Mouse (Mus musculus): ENCODE data around the gene Htr2b. TPM values are rescaled to one million over a fixed set of nuclear protein-coding genes. Genes with fewer than 3 reads are reported as not detected.

The Htr2b gene
- polyA plus RNA-seq, 1 experiment: not detected

- 0 out of 2 replicates have a peak, but pooled peaks cover 4% of the 10 kb centered on the region for H3K9me3 ChIP-seq (replicated peaks; ENCODE audit: control insufficient read depth, insufficient read depth, low read length, poor library complexity, severe bottlenecking)
- H3K27ac ChIP-seq (ENCODE audit: insufficient read depth, low read length): no peak overlapping the region
- peaks cover 47% of the 10 kb centered on the region for H3K36me3 ChIP-seq (ENCODE audit: control insufficient read depth, insufficient read depth, low read length, poor library complexity, severe bottlenecking)
- TF ChIP-seq CTCF (IDR thresholded peaks at IDR 0.05; ENCODE audit: low read depth, low read length) (no peak), EP300 (IDR thresholded peaks at IDR 0.05; ENCODE audit: insufficient read depth, low read depth, low read length) (no peak), POLR2A (IDR thresholded peaks at IDR 0.05; ENCODE audit: insufficient read depth, low read length) (no peak)
- H3K9ac ChIP-seq (ENCODE audit: low read depth, poor library complexity, severe bottlenecking): no peak overlapping the region
- no peaks in the 10 kb centered on the region for H3K27me3 ChIP-seq (ENCODE audit: control insufficient read depth, insufficient read depth, low read length, poor library complexity, severe bottlenecking)
- H3K4me3 ChIP-seq (ENCODE audit: low read depth, low read length): no peak overlapping the region
- no peaks in the 10 kb centered on the region for H3K4me1 ChIP-seq (ENCODE audit: control insufficient read depth, insufficient read depth, low read length)
These were observed 35.2 kb downstream of the Htr2b start for GRCm38 (mm10) chr1:86076565-86076964.

DNA sequence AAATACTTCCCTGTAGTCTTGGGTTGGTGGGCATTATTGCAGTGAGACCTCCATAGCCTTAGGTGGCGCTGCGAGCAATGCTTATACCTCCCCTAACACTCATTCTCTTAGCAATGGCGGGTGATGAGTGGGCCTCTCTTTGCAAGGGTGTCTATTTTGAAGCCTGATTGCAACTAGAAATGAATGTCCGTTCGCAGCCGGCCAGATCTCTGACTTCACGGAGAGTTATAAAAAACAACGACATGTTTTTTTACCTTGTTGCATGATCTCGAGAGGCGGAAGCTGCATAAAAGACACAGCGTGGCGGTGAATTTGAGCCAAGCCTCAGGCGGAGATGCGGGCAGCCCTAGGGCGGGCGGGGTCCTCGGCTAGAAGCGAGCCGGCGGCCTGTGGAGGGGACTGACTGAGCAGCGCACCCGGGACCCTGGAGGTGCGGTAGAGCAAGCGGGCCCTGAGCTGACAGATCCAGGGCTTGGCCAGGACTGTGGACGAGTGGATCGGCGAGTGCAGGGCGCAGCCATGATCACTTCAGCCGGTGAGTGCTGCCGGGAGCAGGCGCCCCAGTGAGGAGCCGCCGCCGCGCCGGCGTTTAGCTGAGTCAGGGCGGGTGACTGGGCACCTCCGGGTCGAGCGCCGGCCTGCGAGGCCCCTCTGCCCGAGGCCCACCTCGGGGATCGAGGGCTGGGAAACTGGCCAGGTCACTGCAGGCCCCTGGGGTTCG is 47.3 kb downstream of the Htr2b start, which contains the start of gene Psmd1:
Gene Psmd1 (plus strand): TSS at position 117 of the 721 bp plus-strand sequence.
- Histone ChIP-seq H3K27ac (ENCODE audit: insufficient read depth, low read length) (peak within 1 kb of the TSS; percentile 51; the same call in 1 of the 2 replicates), H3K27me3 (ENCODE audit: control insufficient read depth, insufficient read depth, low read length, poor library complexity, severe bottlenecking) (no peaks in the 10 kb centered on the region), H3K4me1 (ENCODE audit: control insufficient read depth, insufficient read depth, low read length) (peaks cover 5% of the 10 kb centered on the region), H3K9ac (ENCODE audit: low read depth, poor library complexity, severe bottlenecking) (peak within 1 kb of the TSS; percentile 95), H3K4me3 (ENCODE audit: low read depth, low read length) (peak within 1 kb of the TSS; percentile 86), H3K9me3 (replicated peaks; ENCODE audit: control insufficient read depth, insufficient read depth, low read length, poor library complexity, severe bottlenecking) (no peaks in the 10 kb centered on the region), H3K36me3 (ENCODE audit: control insufficient read depth, insufficient read depth, low read length, poor library complexity, severe bottlenecking) (no peaks in the 10 kb centered on the region)
- TF ChIP-seq POLR2A (IDR thresholded peaks at IDR 0.05; ENCODE audit: insufficient read depth, low read length): no peak
- TF ChIP-seq CTCF (IDR thresholded peaks at IDR 0.05; ENCODE audit: low read depth, low read length): peak; percentile 58
- no peak for TF ChIP-seq EP300 (IDR thresholded peaks at IDR 0.05; ENCODE audit: insufficient read depth, low read depth, low read length)

DNA sequence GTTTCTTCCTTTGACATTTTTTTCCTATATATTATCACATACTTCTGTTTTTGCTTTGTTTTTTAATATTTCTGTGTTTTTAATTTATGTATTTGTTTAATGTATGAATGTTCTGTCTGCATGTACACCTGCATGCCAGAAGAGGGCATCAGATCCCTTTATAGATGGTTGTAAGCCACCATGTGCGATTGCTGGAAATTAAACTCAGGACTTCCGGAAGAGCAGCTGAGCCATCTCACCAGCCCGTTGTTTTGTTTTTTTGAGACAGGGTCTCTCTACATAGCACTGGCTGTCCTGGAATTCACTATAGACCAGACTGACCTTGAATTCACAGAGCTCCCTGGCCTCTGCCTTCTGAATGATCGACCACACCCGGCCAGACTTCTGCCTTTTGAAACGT is 49.2 kb downstream of the Htr2b start:
- H3K4me1 ChIP-seq (ENCODE audit: control insufficient read depth, insufficient read depth, low read length): peaks cover 5% of the 10 kb centered on the region
- H3K9me3 ChIP-seq (replicated peaks; ENCODE audit: control insufficient read depth, insufficient read depth, low read length, poor library complexity, severe bottlenecking): no peaks in the 10 kb centered on the region
- H3K9ac ChIP-seq (ENCODE audit: low read depth, poor library complexity, severe bottlenecking): no peak overlapping the region
- H3K27me3 ChIP-seq (ENCODE audit: control insufficient read depth, insufficient read depth, low read length, poor library complexity, severe bottlenecking): no peaks in the 10 kb centered on the region
- peak overlapping the region; percentile 82 for H3K27ac ChIP-seq (ENCODE audit: insufficient read depth, low read length)
- H3K4me3 ChIP-seq (ENCODE audit: low read depth, low read length): no peak overlapping the region
- H3K36me3 ChIP-seq (ENCODE audit: control insufficient read depth, insufficient read depth, low read length, poor library complexity, severe bottlenecking): no peaks in the 10 kb centered on the region
- TF ChIP-seq POLR2A (IDR thresholded peaks at IDR 0.05; ENCODE audit: insufficient read depth, low read length) (no peak), EP300 (IDR thresholded peaks at IDR 0.05; ENCODE audit: insufficient read depth, low read depth, low read length) (peak; percentile 34; the same call in 1 of the 2 replicates)

GRCm38 (mm10) chr1:86058856-86059769 is 52.7 kb downstream of the Htr2b start:
- Histone ChIP-seq H3K9me3 (replicated peaks; ENCODE audit: control insufficient read depth, insufficient read depth, low read length, poor library complexity, severe bottlenecking) (no peaks in the 10 kb centered on the region), H3K4me1 (ENCODE audit: control insufficient read depth, insufficient read depth, low read length) (peaks cover 2% of the 10 kb centered on the region), H3K36me3 (ENCODE audit: control insufficient read depth, insufficient read depth, low read length, poor library complexity, severe bottlenecking) (no peaks in the 10 kb centered on the region), H3K27me3 (ENCODE audit: control insufficient read depth, insufficient read depth, low read length, poor library complexity, severe bottlenecking) (no peaks in the 10 kb centered on the region), H3K9ac (ENCODE audit: low read depth, poor library complexity, severe bottlenecking) (peak overlapping the region; percentile 55), H3K27ac (ENCODE audit: insufficient read depth, low read length) (0 out of 2 replicates have a peak overlapping the region, but pooled peaks have one; percentile 44), H3K4me3 (ENCODE audit: low read depth, low read length) (peak overlapping the region; percentile 65)
- no peak for TF ChIP-seq POLR2A (IDR thresholded peaks at IDR 0.05; ENCODE audit: insufficient read depth, low read length)
- TF ChIP-seq EP300 (IDR thresholded peaks at IDR 0.05; ENCODE audit: insufficient read depth, low read depth, low read length): 0 out of 2 replicates have a peak, but pooled peaks have one; percentile 45
- TF ChIP-seq CTCF (IDR thresholded peaks at IDR 0.05; ENCODE audit: low read depth, low read length): peak; percentile 97

GRCm38 (mm10) chr1:86056284-86056683 is 55.5 kb downstream of the Htr2b start:
- H3K36me3 ChIP-seq (ENCODE audit: control insufficient read depth, insufficient read depth, low read length, poor library complexity, severe bottlenecking): no peaks in the 10 kb centered on the region
- H3K4me1 ChIP-seq (ENCODE audit: control insufficient read depth, insufficient read depth, low read length): no peaks in the 10 kb centered on the region
- no peaks in the 10 kb centered on the region for H3K9me3 ChIP-seq (replicated peaks; ENCODE audit: control insufficient read depth, insufficient read depth, low read length, poor library complexity, severe bottlenecking)
- no peaks in the 10 kb centered on the region for H3K27me3 ChIP-seq (ENCODE audit: control insufficient read depth, insufficient read depth, low read length, poor library complexity, severe bottlenecking)
- H3K4me3 ChIP-seq (ENCODE audit: low read depth, low read length): no peak overlapping the region
- no peak for TF ChIP-seq POLR2A (IDR thresholded peaks at IDR 0.05; ENCODE audit: insufficient read depth, low read length)
- no peak for TF ChIP-seq CTCF (IDR thresholded peaks at IDR 0.05; ENCODE audit: low read depth, low read length)
- TF ChIP-seq EP300 (IDR thresholded peaks at IDR 0.05; ENCODE audit: insufficient read depth, low read depth, low read length): no peak
- H3K27ac ChIP-seq (ENCODE audit: insufficient read depth, low read length): no peak overlapping the region
- no peak overlapping the region for H3K9ac ChIP-seq (ENCODE audit: low read depth, poor library complexity, severe bottlenecking)
